Mouse (Mus musculus): ENCODE measurements around the gene Ank3.
A peak's percentile ranks its signal among the peaks of the same experiment; 100 is the strongest.

Ank3 gene

GRCm38 (mm10) chr10:69611839-69612340 lies 213.3 kb downstream of the Ank3 start:
- no peak for DNase-seq (ENCODE audit: low read depth, low spot score)

GRCm38 (mm10) chr10:69616953-69617352 lies 218.4 kb downstream of the Ank3 start:
- no peak for DNase-seq (ENCODE audit: low read depth, low spot score)

- no peak for DNase-seq (ENCODE audit: low read depth, low spot score)
Measured at GRCm38 (mm10) chr10:69617537-69618112, 219.1 kb downstream of the Ank3 start.

GRCm38 (mm10) chr10:69620692-69621382 lies 222.3 kb downstream of the Ank3 start:
- no peak for DNase-seq (ENCODE audit: low read depth, low spot score)

GRCm38 (mm10) chr10:69627767-69628166 lies 229.2 kb downstream of the Ank3 start:
- no peak for DNase-seq (ENCODE audit: low read depth, low spot score)

- DNase-seq (ENCODE audit: low read depth, low spot score), result no peak
Measured at GRCm38 (mm10) chr10:69628743-69629142, 230.2 kb downstream of the Ank3 start.

- DNase-seq (ENCODE audit: low read depth, low spot score), result no peak
Measured at GRCm38 (mm10) chr10:69630802-69631388, 232.3 kb downstream of the Ank3 start.

- DNase-seq (ENCODE audit: low read depth, low spot score), result no peak
Measured at GRCm38 (mm10) chr10:69632885-69633284, 234.3 kb downstream of the Ank3 start.

GRCm38 (mm10) chr10:69634891-69635290 lies 236.3 kb downstream of the Ank3 start:
- DNase-seq (ENCODE audit: low read depth, low spot score), result no peak

- DNase-seq (ENCODE audit: low read depth, low spot score), result no peak
Measured at GRCm38 (mm10) chr10:69635910-69636656, 237.5 kb downstream of the Ank3 start.

GRCm38 (mm10) chr10:69639138-69639537 lies 240.6 kb downstream of the Ank3 start:
- no peak for DNase-seq (ENCODE audit: low read depth, low spot score)

GRCm38 (mm10) chr10:69640617-69641016 lies 242.0 kb downstream of the Ank3 start:
- DNase-seq (ENCODE audit: low read depth, low spot score), result no peak

GRCm38 (mm10) chr10:69643481-69643880 lies 244.9 kb downstream of the Ank3 start:
- DNase-seq (ENCODE audit: low read depth, low spot score), result no peak

GRCm38 (mm10) chr10:69643986-69644385 lies 245.4 kb downstream of the Ank3 start:
- no peak for DNase-seq (ENCODE audit: low read depth, low spot score)

- DNase-seq (ENCODE audit: low read depth, low spot score), result no peak
Measured at GRCm38 (mm10) chr10:69645311-69645802, 246.8 kb downstream of the Ank3 start.

- DNase-seq (ENCODE audit: low read depth, low spot score), result no peak
Measured at GRCm38 (mm10) chr10:69645929-69646328, 247.4 kb downstream of the Ank3 start.

GRCm38 (mm10) chr10:69650074-69650473 lies 251.5 kb downstream of the Ank3 start:
- DNase-seq (ENCODE audit: low read depth, low spot score), result no peak

- no peak for DNase-seq (ENCODE audit: low read depth, low spot score)
Measured at GRCm38 (mm10) chr10:69652660-69653059, 254.1 kb downstream of the Ank3 start.

GRCm38 (mm10) chr10:69653121-69653677 lies 254.6 kb downstream of the Ank3 start:
- DNase-seq (ENCODE audit: low read depth, low spot score), result no peak

- DNase-seq (ENCODE audit: low read depth, low spot score), result no peak
Measured at GRCm38 (mm10) chr10:69654176-69654575, 255.6 kb downstream of the Ank3 start.

- peak; percentile 8 for DNase-seq (ENCODE audit: low read depth, low spot score)
Measured at GRCm38 (mm10) chr10:69654866-69655633, 256.5 kb downstream of the Ank3 start.

All from CD4-positive helper T cell, adult 2 months (primary cell).